Mouse (Mus musculus): ENCODE measurements around the gene Tff1. TPM values are rescaled to one million over a fixed set of nuclear protein-coding genes. Genes with fewer than 3 reads are reported as not detected.

Tff1 gene
- polyA plus RNA-seq, 1 experiment from 2014 or later, result 87.0 TPM

DNA sequence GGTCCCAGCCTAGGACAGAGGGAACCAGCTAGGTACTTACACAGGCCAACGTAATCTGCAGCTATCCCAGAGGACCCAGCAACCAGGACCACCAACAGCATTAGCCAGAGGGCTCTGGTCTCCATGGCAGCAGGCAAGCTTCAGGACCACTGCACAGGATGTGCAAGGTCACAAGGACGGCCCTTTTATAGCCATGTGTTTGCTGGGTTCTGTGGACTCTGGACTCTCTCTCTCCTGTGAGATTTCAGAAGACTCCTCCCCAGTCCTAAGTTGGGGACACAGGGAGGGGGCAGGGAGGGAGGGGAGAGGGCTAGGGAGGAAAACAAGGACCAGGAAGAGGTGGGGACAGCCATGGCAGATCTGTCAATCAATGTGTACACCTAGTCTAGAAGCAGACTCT is 35.6 kb downstream of the Tff1 start, which contains the start of gene Tff3:
Gene Tff3 (minus strand): TSS at position 195 of the 400 bp plus-strand sequence.
- H3K27ac ChIP-seq (ENCODE audit: low read length), result no peak within 1 kb of the TSS
- 0 out of 2 replicates have a peak, but pooled peaks have one; percentile 33 for ATAC-seq (ENCODE audit: insufficient number of reproducible peaks, insufficient read depth, low FRiP score, low read depth)
- WGBS, result 26% methylated on average over 2 of the region's 2 CpGs
- no peak within 1 kb of the TSS for H3K4me3 ChIP-seq (ENCODE audit: low read depth, low read length)
- no peaks in the 10 kb centered on the region for H3K9me3 ChIP-seq (ENCODE audit: control insufficient read depth, low read depth, low read length)
- no peaks in the 10 kb centered on the region for H3K27me3 ChIP-seq (ENCODE audit: control insufficient read depth, insufficient read depth, low read length)
- H3K4me2 ChIP-seq (replicated peaks; ENCODE audit: low read depth, low read length), result no peak within 1 kb of the TSS
- no peak within 1 kb of the TSS for H3K9ac ChIP-seq (replicated peaks; ENCODE audit: low read depth, low read length)
- H3K36me3 ChIP-seq (ENCODE audit: control insufficient read depth, insufficient read depth, low read length), result no peaks in the 10 kb centered on the region
- H3K4me1 ChIP-seq (ENCODE audit: control insufficient read depth, insufficient read depth, low read length), result no peaks in the 10 kb centered on the region; the same call in 1 of the 2 replicates

DNA sequence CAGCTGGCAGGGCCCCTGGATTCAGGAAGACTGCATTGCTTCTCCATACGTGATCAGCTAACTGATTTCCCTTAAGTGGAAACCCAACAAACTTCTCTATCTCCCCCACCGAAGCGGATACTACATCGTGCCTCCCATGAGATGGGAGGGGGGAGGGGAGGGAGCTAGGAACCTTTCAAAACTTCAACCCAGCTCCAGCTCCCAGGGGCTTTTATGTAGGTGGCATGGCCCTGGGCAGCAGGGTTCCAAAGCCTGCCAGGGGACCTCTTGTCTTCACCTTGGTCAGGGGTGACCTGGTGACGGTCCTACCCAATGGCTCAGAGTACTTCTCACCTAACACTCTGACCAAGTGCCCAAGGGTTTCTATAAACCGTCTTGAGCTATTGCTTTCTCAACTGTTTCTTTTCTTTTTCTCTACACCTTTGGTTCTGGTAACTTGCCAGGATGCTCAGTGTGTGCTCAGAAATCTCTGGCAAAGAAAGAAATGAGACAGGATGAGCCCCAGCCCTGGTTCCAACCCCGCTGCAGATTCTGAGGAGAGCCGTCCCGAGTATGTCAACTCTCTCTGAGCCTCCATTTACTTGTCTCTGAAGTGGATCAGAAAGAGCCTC is 36.3 kb downstream of the Tff1 start:
- Histone ChIP-seq H3K4me1 (ENCODE audit: control insufficient read depth, insufficient read depth, low read length) (no peaks in the 10 kb centered on the region; the same call in 1 of the 2 replicates), H3K9me3 (ENCODE audit: control insufficient read depth, low read depth, low read length) (no peaks in the 10 kb centered on the region), H3K27ac (ENCODE audit: low read length) (no peak overlapping the region), H3K36me3 (ENCODE audit: control insufficient read depth, insufficient read depth, low read length) (no peaks in the 10 kb centered on the region), H3K27me3 (ENCODE audit: control insufficient read depth, insufficient read depth, low read length) (no peaks in the 10 kb centered on the region), H3K4me3 (ENCODE audit: low read depth, low read length) (no peak overlapping the region), H3K4me2 (replicated peaks; ENCODE audit: low read depth, low read length) (no peak overlapping the region), H3K9ac (replicated peaks; ENCODE audit: low read depth, low read length) (no peak overlapping the region)
- no peak for ATAC-seq (ENCODE audit: insufficient number of reproducible peaks, insufficient read depth, low FRiP score, low read depth)
- 83% methylated on average over 9 of the region's 9 CpGs for WGBS

DNA sequence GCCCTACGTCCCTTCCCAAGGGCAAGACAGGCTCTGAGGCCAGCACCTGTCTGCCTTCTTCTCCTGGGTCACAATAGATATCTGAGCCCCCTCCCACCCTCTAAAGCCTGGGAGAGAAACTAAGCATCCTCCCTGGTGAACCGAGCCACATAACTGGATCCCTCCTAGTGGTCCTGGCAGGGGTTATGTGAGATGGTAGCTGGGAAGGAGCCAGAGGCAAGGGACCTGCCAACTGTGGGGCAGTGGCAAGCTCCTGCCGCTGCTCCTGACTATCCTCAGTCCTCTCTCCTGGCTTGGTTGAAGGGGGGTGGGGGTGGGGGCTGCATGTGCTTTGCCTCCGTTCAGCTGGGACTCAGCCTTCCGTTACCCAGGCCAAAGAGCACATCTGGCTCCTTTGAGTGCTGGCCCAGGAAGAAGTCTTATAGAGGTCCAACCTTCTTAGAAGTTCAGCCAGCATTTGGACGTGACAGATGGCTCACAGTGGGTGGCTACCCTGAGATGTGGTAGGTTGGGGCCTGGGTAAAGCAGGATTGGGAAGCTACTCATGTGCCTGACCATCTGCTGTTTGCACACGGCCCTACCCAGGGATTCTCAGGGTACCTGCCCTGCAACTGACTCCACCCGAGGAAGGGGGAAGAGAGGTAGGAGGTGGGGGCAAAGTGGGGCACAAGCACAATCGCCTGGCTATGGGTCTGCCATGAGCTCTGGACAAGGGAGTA is 39.4 kb downstream of the Tff1 start:
- Histone ChIP-seq H3K27me3 (ENCODE audit: control insufficient read depth, insufficient read depth, low read length) (no peaks in the 10 kb centered on the region), H3K4me2 (replicated peaks; ENCODE audit: low read depth, low read length) (no peak overlapping the region), H3K36me3 (ENCODE audit: control insufficient read depth, insufficient read depth, low read length) (no peaks in the 10 kb centered on the region), H3K9me3 (ENCODE audit: control insufficient read depth, low read depth, low read length) (no peaks in the 10 kb centered on the region), H3K9ac (replicated peaks; ENCODE audit: low read depth, low read length) (no peak overlapping the region), H3K4me1 (ENCODE audit: control insufficient read depth, insufficient read depth, low read length) (no peaks in the 10 kb centered on the region), H3K27ac (ENCODE audit: low read length) (no peak overlapping the region), H3K4me3 (ENCODE audit: low read depth, low read length) (no peak overlapping the region)
- 41% methylated on average over 9 of the region's 9 CpGs for WGBS
- ATAC-seq (ENCODE audit: insufficient number of reproducible peaks, insufficient read depth, low FRiP score, low read depth), result no peak

DNA sequence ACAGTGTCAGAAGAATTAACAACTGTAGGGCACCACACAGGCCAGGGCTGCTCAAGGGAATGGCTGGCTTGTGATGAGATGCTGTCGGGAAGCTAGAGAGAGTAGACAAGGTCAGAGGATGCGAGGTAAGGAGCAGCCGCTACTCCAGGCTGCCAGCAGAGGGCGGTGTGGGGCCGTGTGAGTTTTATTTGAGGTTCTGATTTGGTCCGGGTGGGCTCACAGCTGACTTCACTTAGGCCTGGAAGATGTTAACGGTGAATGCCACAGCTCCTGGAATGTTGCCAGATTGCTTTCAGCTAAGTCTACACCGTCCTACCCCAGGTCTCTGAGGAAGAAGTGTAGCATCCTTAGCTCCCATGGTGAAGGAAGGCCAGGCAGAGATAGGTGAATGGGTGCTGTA is 43.1 kb downstream of the Tff1 start:
- no peak overlapping the region for H3K4me3 ChIP-seq (ENCODE audit: low read depth, low read length)
- ATAC-seq (ENCODE audit: insufficient number of reproducible peaks, insufficient read depth, low FRiP score, low read depth), result no peak
- H3K9ac ChIP-seq (replicated peaks; ENCODE audit: low read depth, low read length), result no peak overlapping the region
- 12% methylated on average over 8 of the region's 8 CpGs for WGBS
- H3K27me3 ChIP-seq (ENCODE audit: control insufficient read depth, insufficient read depth, low read length), result no peaks in the 10 kb centered on the region
- H3K4me2 ChIP-seq (replicated peaks; ENCODE audit: low read depth, low read length), result no peak overlapping the region
- no peak overlapping the region for H3K27ac ChIP-seq (ENCODE audit: low read length)
- no peaks in the 10 kb centered on the region for H3K4me1 ChIP-seq (ENCODE audit: control insufficient read depth, insufficient read depth, low read length)
- no peaks in the 10 kb centered on the region for H3K36me3 ChIP-seq (ENCODE audit: control insufficient read depth, insufficient read depth, low read length)
- no peaks in the 10 kb centered on the region for H3K9me3 ChIP-seq (ENCODE audit: control insufficient read depth, low read depth, low read length)

DNA sequence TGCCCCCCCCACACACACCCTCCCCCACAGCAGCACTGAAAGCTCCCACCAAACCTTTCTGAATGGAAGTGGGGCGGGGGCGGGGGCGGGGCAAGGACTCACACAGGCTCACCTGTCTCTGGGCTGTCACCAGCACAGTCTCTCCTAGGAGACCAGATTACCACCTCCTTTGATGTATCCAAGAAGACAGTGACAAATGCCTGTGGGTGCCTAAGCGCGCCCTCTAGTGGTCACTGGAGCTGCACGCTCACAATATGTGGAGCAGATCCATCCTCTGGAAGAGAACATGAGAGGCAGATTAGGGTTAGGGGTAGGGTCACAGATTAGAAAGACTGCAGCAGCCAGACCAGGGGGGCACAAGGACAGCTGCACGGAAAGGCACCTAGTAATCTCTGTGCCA is 45.6 kb downstream of the Tff1 start:
- Histone ChIP-seq H3K9me3 (ENCODE audit: control insufficient read depth, low read depth, low read length) (no peaks in the 10 kb centered on the region), H3K4me3 (ENCODE audit: low read depth, low read length) (no peak overlapping the region), H3K36me3 (ENCODE audit: control insufficient read depth, insufficient read depth, low read length) (no peaks in the 10 kb centered on the region), H3K4me2 (replicated peaks; ENCODE audit: low read depth, low read length) (no peak overlapping the region), H3K9ac (replicated peaks; ENCODE audit: low read depth, low read length) (no peak overlapping the region), H3K27me3 (ENCODE audit: control insufficient read depth, insufficient read depth, low read length) (no peaks in the 10 kb centered on the region), H3K4me1 (ENCODE audit: control insufficient read depth, insufficient read depth, low read length) (no peaks in the 10 kb centered on the region), H3K27ac (ENCODE audit: low read length) (no peak overlapping the region)
- no peak for ATAC-seq (ENCODE audit: insufficient number of reproducible peaks, insufficient read depth, low FRiP score, low read depth)
- 11% methylated on average over 7 of the region's 7 CpGs for WGBS

DNA sequence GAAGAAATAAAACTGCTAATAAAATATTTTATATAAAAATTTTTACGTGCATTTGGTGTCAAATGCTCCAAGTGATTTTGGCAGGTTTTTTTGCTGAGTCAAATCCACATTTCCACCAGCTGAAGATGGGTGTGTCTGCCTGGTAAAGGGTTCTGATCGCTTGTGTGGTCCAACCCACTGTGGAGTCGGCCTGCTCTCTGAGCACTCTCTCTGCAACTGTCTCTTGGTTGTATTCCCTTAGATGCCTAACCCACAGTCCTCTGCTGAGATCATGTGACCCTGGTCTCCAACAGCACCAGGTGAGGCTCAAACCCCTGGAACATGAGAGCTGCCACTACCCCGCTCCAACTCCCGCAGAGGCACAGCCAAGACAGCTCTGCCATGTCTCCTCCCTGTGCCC is 47.1 kb downstream of the Tff1 start:
- Histone ChIP-seq H3K4me3 (ENCODE audit: low read depth, low read length) (no peak overlapping the region), H3K9ac (replicated peaks; ENCODE audit: low read depth, low read length) (no peak overlapping the region), H3K4me1 (ENCODE audit: control insufficient read depth, insufficient read depth, low read length) (no peaks in the 10 kb centered on the region), H3K9me3 (ENCODE audit: control insufficient read depth, low read depth, low read length) (no peaks in the 10 kb centered on the region), H3K4me2 (replicated peaks; ENCODE audit: low read depth, low read length) (no peak overlapping the region), H3K27ac (ENCODE audit: low read length) (no peak overlapping the region), H3K27me3 (ENCODE audit: control insufficient read depth, insufficient read depth, low read length) (no peaks in the 10 kb centered on the region), H3K36me3 (ENCODE audit: control insufficient read depth, insufficient read depth, low read length) (no peaks in the 10 kb centered on the region)
- WGBS, result 84% methylated on average over 5 of the region's 5 CpGs
- no peak for ATAC-seq (ENCODE audit: insufficient number of reproducible peaks, insufficient read depth, low FRiP score, low read depth)

DNA sequence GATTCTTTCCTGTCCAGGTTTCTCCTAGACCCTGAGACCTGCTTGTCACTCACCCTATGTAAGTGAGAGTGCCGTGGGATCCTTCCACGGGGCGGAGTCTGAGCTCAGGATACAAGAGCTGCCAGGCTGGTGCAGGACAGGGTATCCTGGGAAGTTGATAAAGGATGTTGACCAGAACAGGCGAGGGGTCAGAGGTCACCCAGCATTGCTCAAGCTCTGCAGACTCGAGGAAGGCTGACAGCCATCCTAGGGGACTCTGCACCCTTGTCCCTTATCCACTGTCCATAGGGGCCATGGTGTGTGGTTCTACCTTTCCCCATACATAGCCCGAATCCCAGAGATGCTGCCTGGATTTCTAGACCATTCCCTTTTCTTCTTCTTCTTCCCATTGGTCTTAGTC is 49.0 kb downstream of the Tff1 start:
- Histone ChIP-seq H3K9ac (replicated peaks; ENCODE audit: low read depth, low read length) (no peak overlapping the region), H3K4me1 (ENCODE audit: control insufficient read depth, insufficient read depth, low read length) (no peaks in the 10 kb centered on the region), H3K36me3 (ENCODE audit: control insufficient read depth, insufficient read depth, low read length) (no peaks in the 10 kb centered on the region), H3K27ac (ENCODE audit: low read length) (no peak overlapping the region), H3K4me3 (ENCODE audit: low read depth, low read length) (no peak overlapping the region), H3K9me3 (ENCODE audit: control insufficient read depth, low read depth, low read length) (no peaks in the 10 kb centered on the region), H3K4me2 (replicated peaks; ENCODE audit: low read depth, low read length) (no peak overlapping the region), H3K27me3 (ENCODE audit: control insufficient read depth, insufficient read depth, low read length) (no peaks in the 10 kb centered on the region)
- ATAC-seq (ENCODE audit: insufficient number of reproducible peaks, insufficient read depth, low FRiP score, low read depth), result no peak
- 42% methylated on average over 6 of the region's 6 CpGs for WGBS

DNA sequence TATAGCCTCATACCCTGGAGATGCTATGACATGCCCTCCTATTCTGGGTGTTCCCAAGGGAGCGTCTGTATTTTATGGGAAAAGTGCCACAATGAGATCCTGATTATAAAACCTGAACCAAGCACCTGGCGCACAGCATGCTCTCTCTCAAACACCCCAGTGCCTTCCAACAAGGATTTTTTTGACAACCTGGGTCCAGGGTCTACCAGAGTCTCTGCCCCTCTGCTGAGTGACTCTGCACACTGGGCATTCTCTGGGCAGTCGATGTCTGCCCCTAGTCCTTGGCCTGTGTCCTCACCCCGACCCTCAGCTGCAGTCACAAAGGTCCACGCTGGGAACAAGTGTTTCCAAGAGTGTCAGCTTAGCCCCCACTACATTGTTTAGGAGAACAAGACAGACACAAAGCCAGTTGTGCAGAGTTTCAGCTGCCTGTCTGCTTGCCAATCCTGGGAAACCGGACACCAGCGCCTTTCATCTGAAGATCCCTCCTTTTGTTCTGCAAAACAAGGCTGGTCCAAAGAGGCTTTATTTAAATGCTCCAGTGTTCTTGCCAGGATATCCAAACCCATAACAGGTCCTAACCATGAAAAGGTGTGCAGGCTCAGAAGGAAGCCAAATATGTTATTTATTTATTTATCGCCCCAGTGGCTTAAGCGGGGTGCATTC is 51.8 kb downstream of the Tff1 start:
- Histone ChIP-seq H3K27me3 (ENCODE audit: control insufficient read depth, insufficient read depth, low read length) (no peaks in the 10 kb centered on the region), H3K36me3 (ENCODE audit: control insufficient read depth, insufficient read depth, low read length) (no peaks in the 10 kb centered on the region), H3K9ac (replicated peaks; ENCODE audit: low read depth, low read length) (no peak overlapping the region), H3K9me3 (ENCODE audit: control insufficient read depth, low read depth, low read length) (no peaks in the 10 kb centered on the region), H3K27ac (ENCODE audit: low read length) (no peak overlapping the region), H3K4me3 (ENCODE audit: low read depth, low read length) (no peak overlapping the region), H3K4me1 (ENCODE audit: control insufficient read depth, insufficient read depth, low read length) (no peaks in the 10 kb centered on the region), H3K4me2 (replicated peaks; ENCODE audit: low read depth, low read length) (no peak overlapping the region)
- ATAC-seq (ENCODE audit: insufficient number of reproducible peaks, insufficient read depth, low FRiP score, low read depth), result no peak
- WGBS, result 62% methylated on average over 9 of the region's 9 CpGs
